Mouse (Mus musculus) C2C12 (cell line): Measurements from ENCODE around the gene Itih3. TPM values are rescaled to one million over a fixed set of nuclear protein-coding genes. Genes with fewer than 3 reads are reported as not detected.
A peak's percentile ranks its signal among the peaks of the same experiment; 100 is the strongest.

Source experiments
- H3K27me3 ChIP-seq: one replicate; pipeline ENCODE4 v1.6.1; 2011; ENCODE audit not compliant: control insufficient read depth, insufficient read depth, insufficient read length
- H3K36me3 ChIP-seq: one replicate; pipeline ENCODE4 v1.6.1; 2011; ENCODE audit not compliant: control insufficient read depth, insufficient read depth
- H3K4me3 ChIP-seq: one replicate; pipeline ENCODE4 v1.5.1; 2011; ENCODE audit warnings: mild to moderate bottlenecking, control low read depth; ENCODE audit not compliant: poor library complexity, insufficient read depth, severe bottlenecking
- H3K79me2 ChIP-seq: one replicate; pipeline ENCODE4 v1.6.1; 2011; ENCODE audit not compliant: control insufficient read depth, insufficient read depth
- H3K79me3 ChIP-seq: one replicate; pipeline ENCODE4 v1.6.1; 2011; ENCODE audit warnings: low read depth, control low read depth
- H3ac ChIP-seq: one replicate; pipeline ENCODE3; 2011; ENCODE audit warnings: low read depth; ENCODE audit not compliant: control insufficient read depth, insufficient read length
- CEBPB ChIP-seq: IDR thresholded peaks from one replicate; pipeline ENCODE4 v1.6.1; 2011; ENCODE audit warnings: low read depth, mild to moderate bottlenecking, control low read depth, moderate library complexity
- CTCF ChIP-seq: IDR thresholded peaks from one replicate; pipeline ENCODE4 v1.5.1; 2011; ENCODE audit not compliant: control insufficient read depth, insufficient read depth, insufficient read length
- FOSL1 ChIP-seq: IDR thresholded peaks from one replicate; pipeline ENCODE4 v1.8.0; 2011; ENCODE audit warnings: mild to moderate bottlenecking, low read length; ENCODE audit not compliant: poor library complexity, insufficient read depth, severe bottlenecking
- MAX ChIP-seq: IDR thresholded peaks from one replicate; pipeline ENCODE4 v1.6.1; 2011; ENCODE audit warnings: mild to moderate bottlenecking, control low read depth
- MYOD1 ChIP-seq: IDR thresholded peaks from one replicate; pipeline ENCODE4 v1.6.1; 2011; ENCODE audit warnings: low read depth; ENCODE audit not compliant: control insufficient read depth, insufficient read length
- MYOG ChIP-seq: IDR thresholded peaks from one replicate; pipeline ENCODE4 v1.6.1; 2011; ENCODE audit not compliant: control insufficient read depth, insufficient read length; ENCODE audit errors: extremely low read depth
- USF1 ChIP-seq: IDR thresholded peaks from one replicate; pipeline ENCODE4 v1.6.1; 2011; ENCODE audit warnings: low read depth, mild to moderate bottlenecking, control low read depth, moderate library complexity
- long read RNA-seq, 2 experiments: library from polyadenylated mRNA; unstranded; transcript quantifications; one replicate each; pipeline ENCODE4 v2.0.0; 2019 to 2020
- polyA plus RNA-seq: library from polyadenylated mRNA; unstranded; fragments of >200 nt; fragmentation: generic; extraction: Trizol; gene quantifications from one replicate; pipeline ENCODE4 v1.2.1, GENCODE M21; 2012; ENCODE audit warnings: missing spikeins

The Itih3 gene
- 0.01 TPM for polyA plus RNA-seq
- long read RNA-seq, experiment 1 = 0 reads
- long read RNA-seq, experiment 2 = 0 reads

DNA sequence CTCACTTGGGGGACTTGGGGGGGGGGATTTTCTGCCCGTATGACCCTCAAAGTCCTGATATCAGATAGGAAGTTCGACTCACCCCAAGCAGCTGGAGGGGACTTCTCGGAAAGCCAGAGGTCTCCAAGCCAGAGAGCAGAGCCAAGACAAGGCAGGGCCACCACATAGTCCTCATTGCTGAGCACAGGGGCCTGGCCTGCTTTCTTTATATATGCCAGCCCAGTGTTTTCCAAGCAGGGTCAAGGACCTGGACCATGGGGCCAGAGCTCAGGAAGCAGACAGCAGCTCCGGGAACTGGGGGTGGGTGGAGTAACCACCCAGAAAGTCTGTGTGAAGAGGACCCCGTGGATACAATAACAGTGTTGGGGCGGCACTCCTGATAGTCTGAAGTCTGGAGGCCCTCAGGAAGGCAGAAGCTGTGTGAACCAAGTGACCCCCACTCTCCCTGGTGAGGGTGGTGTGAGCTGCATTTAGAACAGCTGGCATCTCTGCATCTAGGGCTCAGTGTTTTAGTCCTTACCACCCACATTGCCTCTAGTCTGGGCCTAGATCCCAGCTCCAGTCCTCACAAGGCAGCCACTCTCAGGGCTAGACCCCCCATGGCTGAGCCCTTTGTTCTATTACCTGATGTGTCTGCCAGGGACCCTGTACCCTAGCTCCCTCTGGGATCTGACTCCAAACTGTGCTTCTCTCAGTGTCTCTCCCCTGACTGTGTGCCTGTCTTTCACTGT, at the start of gene Itih3:
Itih3 (minus strand) TSS at position 386 of the 731 bp plus-strand sequence.
- no peak within 1 kb of the TSS for H3ac ChIP-seq
- H3K79me2 ChIP-seq = no peaks in the 10 kb centered on the region
- TF ChIP-seq USF1 (no peak), FOSL1 (no peak), CTCF (no peak), CEBPB (no peak), MAX (no peak), MYOG (no peak), MYOD1 (no peak)
- H3K27me3 ChIP-seq = no peaks in the 10 kb centered on the region
- H3K79me3 ChIP-seq = no peaks in the 10 kb centered on the region
- no peaks in the 10 kb centered on the region for H3K36me3 ChIP-seq
- no peak within 1 kb of the TSS for H3K4me3 ChIP-seq

- TF ChIP-seq CEBPB (no peak), FOSL1 (no peak), CTCF (no peak), MYOD1 (no peak)
- H3K36me3 ChIP-seq = peaks cover 4% of the 10 kb centered on the region
These were observed 36.8 kb upstream of the Itih3 start for GRCm38 (mm10) chr14:30960366-30960765.

DNA sequence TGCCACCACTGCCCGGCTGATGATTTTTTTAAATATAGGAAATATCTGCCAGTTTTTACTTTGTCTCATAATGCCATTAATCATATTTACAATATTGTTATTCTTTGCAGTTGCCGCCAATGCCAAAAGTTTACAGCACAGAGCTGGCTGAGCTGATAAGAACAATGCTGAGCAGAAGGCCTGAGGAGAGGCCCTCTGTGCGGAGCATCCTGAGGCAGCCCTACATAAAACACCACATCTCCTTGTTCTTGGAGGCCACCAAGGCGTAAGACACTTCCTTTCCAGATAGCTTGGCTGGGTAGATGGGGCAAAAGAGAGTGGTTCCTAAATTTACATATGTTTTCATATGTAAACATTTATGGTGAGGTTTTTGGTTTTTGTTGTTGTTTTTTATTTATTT, 35.5 kb upstream of the Itih3 start:
- no peaks in the 10 kb centered on the region for H3K79me2 ChIP-seq
- no peak overlapping the region for H3K4me3 ChIP-seq
- TF ChIP-seq CTCF (no peak), MAX (no peak), MYOG (no peak), FOSL1 (no peak), CEBPB (no peak), MYOD1 (no peak), USF1 (no peak)
- peaks cover 4% of the 10 kb centered on the region for H3K36me3 ChIP-seq
- no peaks in the 10 kb centered on the region for H3K79me3 ChIP-seq
- H3K27me3 ChIP-seq = no peaks in the 10 kb centered on the region
- no peak overlapping the region for H3ac ChIP-seq

More at GRCm38 (mm10) chr14:30960366-30960765, 36.8 kb upstream of the Itih3 start:
- Histone ChIP-seq H3ac (no peak overlapping the region), H3K79me3 (no peaks in the 10 kb centered on the region), H3K79me2 (no peaks in the 10 kb centered on the region), H3K4me3 (no peak overlapping the region), H3K27me3 (no peaks in the 10 kb centered on the region)

DNA sequence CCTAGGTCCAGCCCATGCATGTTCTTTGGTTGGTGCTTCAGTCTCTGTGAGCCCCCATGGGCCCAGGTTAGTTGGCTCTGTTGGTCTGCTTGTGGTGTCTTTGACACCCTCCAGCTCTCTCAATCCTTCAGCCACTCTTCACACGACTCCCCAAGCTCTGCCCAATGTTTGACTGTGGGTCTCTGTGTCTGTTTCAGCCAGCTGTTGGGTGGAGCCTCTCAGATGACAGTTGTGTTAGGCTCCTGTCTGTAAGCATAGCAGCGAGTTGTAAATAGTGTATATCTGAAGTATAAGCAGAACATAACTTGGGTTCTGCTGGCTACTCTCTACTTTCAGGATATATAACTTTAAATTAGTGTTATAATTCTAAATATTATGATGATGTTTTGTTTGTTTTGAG, 35.0 kb upstream of the Itih3 start:
- Histone ChIP-seq H3ac (no peak overlapping the region), H3K4me3 (no peak overlapping the region), H3K27me3 (no peaks in the 10 kb centered on the region), H3K79me2 (no peaks in the 10 kb centered on the region), H3K79me3 (no peaks in the 10 kb centered on the region), H3K36me3 (peaks cover 4% of the 10 kb centered on the region)
- no peak for TF ChIP-seq FOSL1
- no peak for TF ChIP-seq MYOG

- Histone ChIP-seq H3K27me3 (no peaks in the 10 kb centered on the region), H3K36me3 (no peaks in the 10 kb centered on the region), H3K4me3 (peak within 1 kb of the TSS; percentile 65), H3K79me2 (no peaks in the 10 kb centered on the region), H3K79me3 (no peaks in the 10 kb centered on the region), H3ac (peak within 1 kb of the TSS; percentile 86)
- TF ChIP-seq USF1 (no peak), MAX (peak; percentile 94)
These were observed 27.7 kb upstream of the Itih3 start, which contains the start of gene Nek4 for GRCm38 (mm10) chr14:30951154-30951825. Gene Nek4, plus strand, starts transcription at chr14:30951377.

DNA sequence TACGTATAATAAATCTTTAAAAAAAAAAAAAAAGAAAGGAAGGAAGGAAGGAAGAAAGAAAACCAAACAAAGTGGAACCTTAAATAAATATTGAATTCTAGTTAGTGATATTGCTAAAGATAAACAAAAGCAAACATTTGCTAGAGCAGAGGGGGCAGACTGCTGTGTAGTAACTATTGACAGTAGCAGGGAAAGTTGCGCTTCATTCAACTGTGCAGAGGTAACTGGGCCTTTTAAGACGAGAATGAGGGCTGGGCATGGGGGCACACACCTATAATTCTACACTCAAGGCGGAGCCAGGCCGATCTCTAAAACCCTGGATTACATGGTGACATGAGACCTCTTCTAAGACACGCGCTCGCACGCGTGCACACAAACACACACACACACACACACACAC, 26.4 kb upstream of the Itih3 start:
- Histone ChIP-seq H3K36me3 (no peaks in the 10 kb centered on the region), H3K4me3 (no peak overlapping the region), H3K79me2 (no peaks in the 10 kb centered on the region), H3K79me3 (no peaks in the 10 kb centered on the region), H3K27me3 (no peaks in the 10 kb centered on the region), H3ac (no peak overlapping the region)
- no peak for TF ChIP-seq FOSL1
- TF ChIP-seq MAX = no peak
- no peak for TF ChIP-seq MYOD1
- no peak for TF ChIP-seq MYOG
- TF ChIP-seq CTCF = no peak
- TF ChIP-seq USF1 = no peak
- no peak for TF ChIP-seq CEBPB
